Mouse (Mus musculus) megakaryocyte, embryonic 14.5 days (primary cell): ENCODE data around the gene Emc1. TPM values are rescaled to one million over a fixed set of nuclear protein-coding genes. Genes with fewer than 3 reads are reported as not detected.
"Not testable (repeated sequence)": the region's sequence is repeated elsewhere in the genome, so short reads cannot be mapped to it uniquely, and the experiment has no call there.

ENCODE experiments used
- H3K27me3 ChIP-seq: replicated peaks from 2 replicates; pipeline ENCODE3; 2012; ENCODE audit warnings: inconsistent platforms
- H3K36me3 ChIP-seq: replicated peaks from 2 replicates; pipeline ENCODE3; 2012; ENCODE audit warnings: low read length, inconsistent platforms, mixed read lengths
- H3K4me1 ChIP-seq: 2 replicates; pipeline ENCODE4 v1.6.1; 2012; ENCODE audit warnings: inconsistent platforms
- H3K4me3 ChIP-seq: replicated peaks from 2 replicates; pipeline ENCODE3; 2012; ENCODE audit warnings: moderate library complexity, mild to moderate bottlenecking, inconsistent platforms
- H3K9me3 ChIP-seq: 2 replicates; pipeline ENCODE4 v1.6.1; 2012; ENCODE audit warnings: inconsistent platforms
- FLI1 ChIP-seq: IDR thresholded peaks from 2 replicates; pipeline ENCODE4 v1.6.1; 2012; ENCODE audit warnings: low read length, inconsistent platforms, mixed read lengths
- GATA1 ChIP-seq: IDR thresholded peaks from 3 replicates; pipeline ENCODE4 v1.6.1; 2012; ENCODE audit warnings: mixed read lengths, low read length, inconsistent platforms, borderline replicate concordance
- polyA plus RNA-seq: library from polyadenylated mRNA; stranded (reverse); fragments of >175 nt; gene quantifications from 2 replicates; pipeline ENCODE4 v1.2.3, GENCODE M21; 2012; ENCODE audit warnings: low replicate concordance; ENCODE audit not compliant: insufficient read depth

Emc1 gene
- polyA plus RNA-seq, 1 experiment: 3.3 TPM

DNA sequence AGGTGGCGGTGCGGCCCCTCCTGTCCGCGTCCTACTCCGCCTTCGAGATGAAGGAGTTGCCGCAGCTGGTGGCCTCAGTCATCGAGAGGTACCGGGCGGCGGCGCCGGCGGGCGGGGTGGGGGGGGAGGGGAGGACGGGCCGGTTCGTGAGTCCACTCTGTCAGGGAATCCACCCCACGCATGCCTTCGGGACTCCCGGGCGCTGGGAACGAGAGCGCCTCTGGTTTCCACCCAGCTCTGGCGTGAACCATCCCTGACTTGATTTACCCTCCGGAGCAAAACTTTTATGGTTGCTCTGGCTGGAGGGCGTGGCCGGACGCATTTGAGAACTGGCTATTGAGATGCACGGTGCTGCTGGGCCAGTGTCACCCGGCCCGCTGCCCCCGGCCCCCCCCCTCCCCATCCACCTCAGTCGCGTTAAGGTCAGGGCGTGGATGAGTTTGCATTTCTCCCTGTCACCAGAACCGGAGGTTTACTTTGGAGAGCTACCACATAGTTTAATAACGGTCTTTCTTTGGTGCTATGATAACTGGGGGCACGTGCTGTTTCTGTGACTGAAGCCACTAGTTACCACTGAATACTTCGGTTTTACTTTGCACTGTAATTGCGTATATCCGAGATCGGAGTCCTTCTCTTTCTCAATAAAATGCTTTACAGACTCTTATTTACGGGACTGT, 28.5 kb downstream of the Emc1 start:
- peak overlapping the region; percentile 93 for H3K4me3 ChIP-seq
- TF ChIP-seq FLI1: no peak
- no peak for TF ChIP-seq GATA1
- peaks cover 43% of the 10 kb centered on the region for H3K36me3 ChIP-seq
- H3K4me1 ChIP-seq: peaks cover 50% of the 10 kb centered on the region
- no peaks in the 10 kb centered on the region for H3K27me3 ChIP-seq
- H3K9me3 ChIP-seq: no peaks in the 10 kb centered on the region

DNA sequence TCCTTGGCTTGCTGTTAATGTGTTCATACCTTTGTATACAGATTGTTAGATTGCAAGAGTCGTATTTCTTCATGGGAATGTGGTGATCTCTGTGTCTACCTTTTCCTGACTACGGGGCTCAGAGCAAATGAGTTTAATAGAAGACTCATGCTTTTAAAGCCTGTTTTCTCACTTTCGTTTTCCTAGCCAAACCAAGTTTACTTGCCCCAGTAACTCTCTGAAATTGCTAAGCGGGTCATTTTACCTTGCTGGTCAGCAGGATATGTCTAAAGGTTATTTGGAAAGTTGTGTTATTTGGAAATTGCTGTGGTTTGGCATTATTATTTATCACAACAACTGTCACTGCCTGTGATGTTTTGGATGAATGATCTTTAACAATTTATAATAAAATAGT, 29.1 kb downstream of the Emc1 start:
- H3K9me3 ChIP-seq: no peaks in the 10 kb centered on the region
- no peak for TF ChIP-seq GATA1
- TF ChIP-seq FLI1: no peak
- H3K4me3 ChIP-seq: peak overlapping the region; percentile 93
- peaks cover 41% of the 10 kb centered on the region for H3K36me3 ChIP-seq
- H3K4me1 ChIP-seq: peaks cover 56% of the 10 kb centered on the region
- H3K27me3 ChIP-seq: no peaks in the 10 kb centered on the region

- Histone ChIP-seq H3K27me3 (no peaks in the 10 kb centered on the region), H3K36me3 (peaks cover 41% of the 10 kb centered on the region), H3K4me1 (peaks cover 63% of the 10 kb centered on the region), H3K9me3 (no peaks in the 10 kb centered on the region), H3K4me3 (peak overlapping the region; percentile 93)
- no peak for TF ChIP-seq FLI1
- TF ChIP-seq GATA1: no peak
Measured at GRCm38 (mm10) chr4:139382231-139382630, 29.8 kb downstream of the Emc1 start.

GRCm38 (mm10) chr4:139385841-139386240, 33.5 kb downstream of the Emc1 start:
- not testable (repeated sequence) for H3K4me3 ChIP-seq, H3K9me3 ChIP-seq, H3K27me3 ChIP-seq
- peaks cover 58% of the 10 kb centered on the region for H3K36me3 ChIP-seq
- peaks cover 83% of the 10 kb centered on the region for H3K4me1 ChIP-seq

- peaks cover 85% of the 10 kb centered on the region for H3K4me1 ChIP-seq
- no peak for TF ChIP-seq GATA1
- no peak for TF ChIP-seq FLI1
- H3K4me3 ChIP-seq: no peak overlapping the region
- no peaks in the 10 kb centered on the region for H3K9me3 ChIP-seq
- H3K27me3 ChIP-seq: no peaks in the 10 kb centered on the region
- peaks cover 69% of the 10 kb centered on the region for H3K36me3 ChIP-seq
Measured at GRCm38 (mm10) chr4:139386869-139387319, 34.5 kb downstream of the Emc1 start.

GRCm38 (mm10) chr4:139389557-139389956, 37.2 kb downstream of the Emc1 start:
- H3K9me3 ChIP-seq: no peaks in the 10 kb centered on the region
- no peaks in the 10 kb centered on the region for H3K27me3 ChIP-seq
- TF ChIP-seq FLI1: no peak
- no peak for TF ChIP-seq GATA1
- peaks cover 86% of the 10 kb centered on the region for H3K36me3 ChIP-seq
- H3K4me1 ChIP-seq: peaks cover 59% of the 10 kb centered on the region
- no peak overlapping the region for H3K4me3 ChIP-seq

GRCm38 (mm10) chr4:139395431-139395830, 43.0 kb downstream of the Emc1 start:
- no peak overlapping the region for H3K4me3 ChIP-seq
- TF ChIP-seq GATA1 (no peak), FLI1 (no peak)
- peaks cover 12% of the 10 kb centered on the region for H3K4me1 ChIP-seq
- no peaks in the 10 kb centered on the region for H3K9me3 ChIP-seq
- H3K27me3 ChIP-seq: no peaks in the 10 kb centered on the region
- peaks cover 96% of the 10 kb centered on the region for H3K36me3 ChIP-seq

- Histone ChIP-seq H3K9me3 (no peaks in the 10 kb centered on the region), H3K4me3 (no peak overlapping the region), H3K27me3 (no peaks in the 10 kb centered on the region), H3K36me3 (peaks cover 97% of the 10 kb centered on the region), H3K4me1 (0 out of 2 replicates have a peak, but pooled peaks cover 1% of the 10 kb centered on the region)
- TF ChIP-seq GATA1: no peak
- no peak for TF ChIP-seq FLI1
Measured at GRCm38 (mm10) chr4:139400487-139400886, 48.1 kb downstream of the Emc1 start.

DNA sequence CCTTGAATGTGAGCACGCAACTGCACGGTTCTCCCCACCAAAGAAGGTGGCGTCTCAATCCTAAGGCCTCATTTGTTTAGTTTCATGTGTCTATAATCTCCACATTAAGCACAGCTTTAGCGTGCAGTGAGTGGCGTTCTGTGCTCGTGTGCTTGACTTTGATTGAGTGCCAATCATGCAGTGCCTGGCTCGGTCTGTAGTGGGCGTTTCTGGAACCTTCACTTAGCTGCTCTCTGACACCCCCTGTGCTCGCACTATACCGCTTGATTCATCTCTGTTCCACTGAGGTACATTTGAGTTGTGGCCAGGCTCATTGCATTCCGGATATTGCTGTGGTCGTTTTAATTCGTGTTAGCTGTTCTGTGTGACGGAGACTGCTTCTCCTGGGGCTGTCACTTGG, 50.8 kb downstream of the Emc1 start:
- Histone ChIP-seq H3K4me3 (no peak overlapping the region), H3K27me3 (no peaks in the 10 kb centered on the region), H3K36me3 (peaks cover 99% of the 10 kb centered on the region), H3K4me1 (no peaks in the 10 kb centered on the region), H3K9me3 (no peaks in the 10 kb centered on the region)
- TF ChIP-seq FLI1 (no peak), GATA1 (no peak)

- H3K4me3 ChIP-seq: no peak overlapping the region
- no peaks in the 10 kb centered on the region for H3K9me3 ChIP-seq
- H3K27me3 ChIP-seq: no peaks in the 10 kb centered on the region
- peaks cover 100% of the 10 kb centered on the region for H3K36me3 ChIP-seq
- TF ChIP-seq GATA1: no peak
- no peak for TF ChIP-seq FLI1
- no peaks in the 10 kb centered on the region for H3K4me1 ChIP-seq
Measured at GRCm38 (mm10) chr4:139411351-139411750, 59.0 kb downstream of the Emc1 start.

- no peak for TF ChIP-seq FLI1
- no peak for TF ChIP-seq GATA1
- peaks cover 18% of the 10 kb centered on the region for H3K4me1 ChIP-seq
- no peak overlapping the region for H3K4me3 ChIP-seq
- peaks cover 99% of the 10 kb centered on the region for H3K36me3 ChIP-seq
- H3K9me3 ChIP-seq: no peaks in the 10 kb centered on the region
- no peaks in the 10 kb centered on the region for H3K27me3 ChIP-seq
Measured at GRCm38 (mm10) chr4:139417868-139418267, 65.5 kb downstream of the Emc1 start.
